Mouse (Mus musculus): ENCODE data around the gene Ypel5.

Ypel5 gene

DNA sequence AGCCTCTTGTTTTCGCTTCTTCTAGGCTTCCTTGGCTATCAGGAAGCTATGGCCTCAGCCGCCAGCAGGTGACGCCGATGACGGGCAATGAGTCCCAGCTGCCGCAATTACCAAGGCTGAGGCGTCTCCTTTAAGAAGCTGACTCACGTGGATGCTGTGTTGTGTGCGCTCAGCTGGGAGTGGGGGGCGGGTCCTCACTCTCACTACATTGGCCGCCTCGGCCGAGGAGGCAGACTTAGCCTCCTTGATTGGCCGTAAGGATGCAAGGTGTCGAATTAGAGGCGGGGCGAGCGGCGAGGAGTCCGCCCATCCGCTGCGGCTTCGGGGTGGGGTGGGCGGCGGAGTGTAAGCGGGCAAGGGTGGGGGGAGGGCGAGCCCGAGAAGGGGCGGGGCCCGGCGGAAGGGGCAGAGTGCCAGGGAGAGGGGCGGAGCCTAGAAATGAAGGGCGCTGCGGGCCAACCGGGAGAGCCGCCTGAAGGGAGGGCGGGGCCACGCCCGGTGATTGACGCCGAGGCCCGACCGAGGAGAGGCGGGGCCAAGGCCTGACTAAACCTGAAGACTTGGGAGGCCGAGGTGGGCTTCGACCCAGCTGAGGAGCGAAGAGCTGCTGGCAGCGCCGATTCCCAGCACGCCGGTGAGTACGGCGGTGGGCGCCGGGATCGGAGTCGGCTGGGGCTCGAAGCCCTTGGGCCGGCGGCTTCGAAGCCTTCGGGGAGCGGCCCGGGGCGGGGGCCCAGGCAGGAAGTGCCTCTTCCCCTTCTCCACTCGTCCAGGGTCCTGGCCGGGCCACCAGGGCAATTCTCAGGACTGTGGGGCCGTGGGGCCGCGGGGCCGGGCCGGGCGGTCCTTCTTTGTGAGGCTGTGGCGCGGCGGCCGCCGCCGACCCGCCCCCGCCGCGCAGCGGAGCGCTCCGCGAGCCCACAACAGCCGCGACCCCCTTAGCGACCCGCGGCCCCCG, at the start of gene Ypel5:
Ypel5 (plus strand) TSS at position 296 of the 958 bp plus-strand sequence.
- DNase-seq: peak; percentile 99

DNA sequence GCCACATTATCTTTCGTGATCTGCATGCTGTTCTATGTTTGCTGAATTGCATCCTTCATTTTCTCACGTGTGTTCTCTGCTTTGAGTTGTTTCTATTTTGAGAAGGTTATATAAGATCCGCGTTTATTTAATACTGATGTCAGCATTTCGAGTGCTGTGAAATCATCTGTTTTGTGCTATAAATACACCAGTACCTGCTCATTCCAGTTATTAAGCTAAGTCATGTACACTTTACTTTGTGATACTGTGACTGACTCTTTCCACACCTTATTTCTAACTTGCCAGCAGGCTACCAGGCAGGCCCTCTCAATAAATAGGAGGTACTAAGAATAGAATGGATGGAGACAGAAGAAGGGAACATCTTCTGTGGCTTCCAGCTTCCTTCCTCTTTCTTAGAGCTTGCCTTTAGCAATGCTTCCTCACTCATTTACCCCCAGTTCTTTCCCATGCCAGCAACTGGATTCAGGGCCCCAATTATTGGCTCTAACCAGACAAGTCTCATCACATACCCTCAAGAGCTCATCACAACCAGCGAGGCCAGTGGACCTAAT, 48.3 kb upstream of the Ypel5 start:
- no peak for DNase-seq

DNA sequence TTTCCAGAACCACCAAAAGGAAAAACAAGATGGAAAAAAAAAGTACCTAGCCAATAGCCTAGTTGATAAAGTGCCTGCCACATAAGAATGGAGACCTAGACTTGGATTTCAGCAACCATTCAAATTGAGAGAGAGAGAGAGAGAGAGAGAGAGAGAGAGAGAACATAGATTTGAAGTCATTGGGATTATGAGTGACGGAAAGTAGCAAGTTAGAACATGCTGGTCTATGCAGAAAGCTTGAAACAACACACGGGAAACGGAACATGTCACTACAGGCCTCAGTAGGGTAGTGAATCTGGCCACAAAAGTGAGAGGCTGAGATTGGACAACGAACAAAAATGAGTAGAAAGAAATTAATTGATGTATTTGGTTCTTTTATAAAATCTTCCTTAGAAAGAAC, 43.0 kb upstream of the Ypel5 start:
- no peak for DNase-seq

- DNase-seq: no peak
Measured at GRCm38 (mm10) chr17:72794660-72795059, 41.6 kb upstream of the Ypel5 start.

DNA sequence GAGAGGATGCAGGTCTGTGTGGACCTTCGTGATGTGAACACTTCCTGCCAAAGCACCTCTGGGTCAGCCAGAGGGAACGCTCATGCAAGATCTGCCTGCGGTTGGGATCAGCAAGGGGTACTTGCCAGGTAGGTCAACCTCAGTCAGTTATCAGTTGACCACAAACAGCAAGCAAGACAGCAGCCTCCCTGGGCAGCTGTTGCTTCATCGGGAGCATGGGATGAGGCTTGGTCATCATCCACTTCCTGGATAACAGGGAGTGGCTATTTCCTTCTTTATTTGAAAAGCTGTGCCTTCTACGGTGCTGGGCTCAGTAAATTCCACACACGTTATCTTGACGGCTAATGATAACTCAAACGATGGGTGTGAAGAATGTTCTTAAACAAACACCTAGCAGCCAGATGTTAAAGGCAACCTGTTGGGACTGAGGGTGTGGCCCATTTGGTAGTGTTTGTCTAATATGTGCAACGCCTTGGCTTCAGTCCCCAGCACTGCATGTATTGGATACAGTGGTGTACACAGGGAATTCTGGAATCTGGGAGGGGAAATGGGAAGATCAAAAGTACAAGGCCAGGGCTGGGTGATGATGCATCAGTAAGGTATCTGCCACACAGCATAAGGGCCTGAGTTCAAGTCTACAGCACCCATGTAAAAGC, 40.7 kb upstream of the Ypel5 start:
- DNase-seq: no peak

DNA sequence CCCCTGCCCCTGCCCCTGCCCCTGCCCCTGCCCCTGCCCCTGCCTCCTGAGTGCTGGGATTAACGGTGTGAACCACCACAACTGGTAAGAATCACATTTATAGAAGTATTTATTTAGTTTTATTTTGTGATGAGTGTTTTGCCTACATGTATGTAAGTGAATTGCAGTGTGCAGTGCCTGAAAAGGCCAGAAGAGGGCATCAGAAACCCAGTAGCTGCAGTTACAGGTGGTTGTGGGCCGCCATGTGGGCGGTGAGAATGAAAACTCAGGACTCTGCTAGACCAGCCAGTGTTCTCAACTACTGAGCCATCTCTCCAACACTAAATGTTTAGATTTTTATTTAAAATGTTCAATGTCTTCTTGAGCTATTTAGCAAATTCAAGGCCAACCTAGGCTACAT, 39.7 kb upstream of the Ypel5 start:
- no peak for DNase-seq

- DNase-seq: peak; percentile 60
Measured at GRCm38 (mm10) chr17:72797867-72798266, 38.4 kb upstream of the Ypel5 start.

DNA sequence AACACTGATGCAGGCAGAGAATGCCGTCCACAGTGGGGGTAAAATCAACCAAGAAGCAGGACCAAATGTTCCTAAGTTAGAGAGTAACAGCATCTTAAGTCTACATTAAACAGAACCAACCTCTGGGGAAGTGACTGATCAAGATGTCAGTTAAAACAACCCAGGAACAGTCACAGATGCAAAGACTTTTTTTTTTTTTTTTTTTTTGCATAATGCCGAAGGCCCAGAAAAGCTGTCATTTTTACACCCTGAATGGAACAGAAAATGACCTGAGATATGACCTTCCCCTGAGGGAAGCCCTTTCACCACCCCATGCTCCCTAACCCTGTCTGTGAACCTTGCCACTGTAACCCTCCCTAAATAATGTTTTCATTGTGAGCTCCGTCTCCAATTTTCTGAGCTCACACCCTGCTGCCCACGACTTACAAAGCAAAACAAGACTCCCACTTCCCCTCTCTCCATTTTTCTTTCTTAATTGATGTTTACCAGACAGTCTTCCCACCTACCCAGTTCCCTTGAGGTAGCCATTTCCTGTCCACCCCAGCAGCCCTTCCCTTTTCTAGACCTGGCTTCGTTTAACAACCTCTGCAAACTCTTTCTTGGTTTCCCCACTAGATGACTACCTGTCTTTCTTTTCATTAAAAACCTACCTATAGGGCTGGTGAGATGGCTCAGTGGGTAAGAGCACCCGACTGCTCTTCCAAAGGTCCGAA, 26.2 kb upstream of the Ypel5 start:
- no peak for DNase-seq

- DNase-seq: peak; percentile 66
Measured at GRCm38 (mm10) chr17:72813419-72814315, 22.6 kb upstream of the Ypel5 start.

- no peak for DNase-seq
Measured at GRCm38 (mm10) chr17:72817574-72817973, 18.7 kb upstream of the Ypel5 start.

DNA sequence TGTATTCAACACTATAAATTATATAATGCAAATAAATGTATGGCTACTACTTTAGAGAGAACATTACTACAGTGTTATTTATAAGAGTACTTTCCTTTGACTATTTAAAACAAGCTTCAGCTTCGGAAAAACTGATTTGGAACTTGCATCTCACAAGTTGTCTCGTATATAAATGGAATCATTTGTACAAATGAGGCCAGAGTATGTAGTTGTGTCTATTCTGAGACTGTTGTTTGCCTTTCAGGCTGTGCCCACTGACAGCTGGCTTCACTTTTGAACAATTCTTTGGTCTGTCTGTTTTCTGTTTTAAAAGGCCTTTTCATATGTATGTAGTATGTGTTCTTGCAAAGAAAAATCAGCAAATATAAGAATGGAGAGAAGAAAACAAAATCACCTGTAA, 16.5 kb upstream of the Ypel5 start:
- DNase-seq: no peak

DNA sequence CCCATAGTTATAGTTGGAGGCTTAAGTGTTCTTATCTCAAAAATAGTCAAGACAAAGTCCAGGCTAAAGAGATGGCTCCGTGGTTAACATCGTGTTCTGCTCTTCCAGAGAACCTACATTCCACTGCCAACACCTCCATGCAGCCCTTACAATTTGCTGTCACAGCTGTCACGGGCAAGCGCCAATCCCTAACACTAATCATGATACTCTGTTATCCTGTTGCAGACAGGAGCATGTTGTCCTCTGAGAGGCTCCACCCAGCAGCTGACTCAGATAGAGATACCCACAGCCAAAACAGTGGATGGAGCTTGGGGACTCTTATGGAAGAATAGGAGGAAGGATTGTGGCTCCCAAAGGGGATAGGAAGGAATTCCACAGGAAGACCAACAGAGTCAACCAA, 15.8 kb upstream of the Ypel5 start:
- DNase-seq: no peak

DNA sequence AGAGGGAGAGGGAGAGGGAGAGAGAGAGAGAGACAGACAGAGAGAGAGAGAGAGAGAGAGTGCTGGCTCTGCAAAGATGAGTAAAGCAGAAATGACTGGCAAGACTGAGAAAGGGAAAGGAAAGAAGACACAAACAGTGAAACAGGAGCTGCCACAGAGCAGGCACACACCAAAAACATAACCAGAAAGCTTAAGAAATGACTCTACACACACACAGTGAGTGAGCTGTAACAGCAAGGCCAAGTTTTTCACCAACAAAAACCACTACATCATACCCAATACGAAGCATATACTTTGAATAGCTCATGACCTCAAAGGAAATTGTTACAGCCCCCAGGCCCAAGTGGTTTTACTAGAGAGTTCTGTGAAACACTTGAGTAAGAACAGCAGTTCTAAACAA, 14.3 kb upstream of the Ypel5 start:
- no peak for DNase-seq

- DNase-seq: no peak
Measured at GRCm38 (mm10) chr17:72826916-72827534, 9.2 kb upstream of the Ypel5 start.

DNA sequence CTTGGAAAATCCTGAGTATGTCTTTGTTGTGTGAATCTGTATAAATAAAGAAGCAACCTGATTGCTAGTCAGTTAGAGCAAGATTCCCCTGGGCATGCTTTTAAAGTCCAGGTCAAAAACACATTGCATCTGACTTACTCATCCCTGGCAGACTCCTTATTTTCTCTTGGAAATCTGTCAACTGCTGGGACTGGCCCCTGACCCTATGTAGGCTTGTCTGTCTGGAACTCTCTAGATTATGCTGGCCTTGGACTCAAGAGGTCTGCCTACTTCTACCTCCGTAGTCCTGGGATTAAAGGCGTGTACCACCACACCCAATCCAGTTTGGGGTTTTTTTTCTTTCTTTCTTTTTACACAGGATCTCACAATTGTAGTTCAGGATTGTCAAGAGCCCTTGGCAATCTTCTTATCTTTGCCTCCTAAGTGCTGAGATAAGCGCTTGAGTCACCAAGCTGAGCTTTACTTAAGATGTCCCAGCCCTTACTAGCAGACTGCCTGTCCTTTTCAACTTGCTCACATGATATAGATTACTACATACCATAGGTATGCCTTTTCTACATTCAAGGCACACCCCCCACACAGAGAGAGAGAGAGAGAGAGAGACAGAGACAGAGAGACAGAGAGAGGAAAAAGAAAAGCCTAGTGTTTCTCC, 8.1 kb upstream of the Ypel5 start:
- DNase-seq: peak; percentile 45

DNA sequence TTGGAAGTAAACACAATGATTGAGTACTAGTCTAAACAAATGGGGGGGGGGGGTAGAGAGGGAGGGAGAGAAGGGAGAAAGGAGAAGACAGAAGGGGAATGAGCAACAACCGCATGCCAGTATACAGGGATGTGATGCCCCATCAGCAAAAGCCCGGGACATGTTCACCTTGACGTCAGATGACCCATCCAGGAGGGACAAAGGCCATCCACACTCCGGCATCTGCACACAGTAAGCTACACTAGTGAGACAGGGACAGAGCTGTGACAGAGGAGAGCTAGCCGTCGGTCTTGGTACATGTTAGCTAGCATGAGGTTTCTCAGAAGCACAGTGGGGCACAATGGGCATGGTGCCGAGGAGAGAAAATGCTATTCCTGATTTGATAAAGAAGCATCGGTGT, 7.6 kb upstream of the Ypel5 start:
- DNase-seq: no peak

- peak; percentile 94 for DNase-seq
Measured at GRCm38 (mm10) chr17:72837140-72837712, 973 bp downstream of the Ypel5 start.

DNA sequence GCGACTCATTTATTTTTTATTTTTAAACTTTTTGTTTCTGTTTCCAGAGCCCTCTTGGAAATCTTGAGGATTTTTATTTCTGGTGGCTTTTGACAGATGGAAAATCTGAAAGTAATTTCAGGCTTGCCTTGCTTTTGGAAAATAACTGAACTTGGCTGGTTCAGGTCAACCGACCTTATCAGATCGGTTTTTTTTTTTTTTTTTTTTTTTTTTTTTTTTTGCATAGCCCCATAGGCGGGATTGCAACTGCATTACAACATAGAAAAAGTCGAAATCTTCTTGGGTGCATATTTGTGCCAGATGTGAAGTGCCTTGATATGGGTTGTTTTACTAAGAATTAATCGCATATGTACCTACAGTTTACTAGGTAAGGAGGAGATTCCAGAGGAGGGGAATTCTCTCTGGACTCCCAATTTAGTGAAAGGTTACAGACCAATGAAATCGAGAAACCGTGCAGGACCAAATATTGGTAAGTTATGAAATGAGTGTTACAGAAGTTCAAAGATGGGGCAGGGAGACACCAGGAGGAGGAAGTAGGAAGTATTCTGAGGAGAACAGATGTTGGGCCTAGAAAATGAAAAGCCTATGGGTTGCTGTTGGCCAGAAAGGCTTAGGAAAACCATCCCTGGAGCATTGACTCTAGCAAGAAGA, 1.7 kb downstream of the Ypel5 start:
- no peak for DNase-seq

GRCm38 (mm10) chr17:72839000-72839399, 2.7 kb downstream of the Ypel5 start:
- DNase-seq: no peak

GRCm38 (mm10) chr17:72844393-72844792, 8.1 kb downstream of the Ypel5 start:
- no peak for DNase-seq

Data from lung, postnatal 10 days (tissue).